8 mouse cellular contexts compared by ENCODE assay signal in the genomic region with DNA sequence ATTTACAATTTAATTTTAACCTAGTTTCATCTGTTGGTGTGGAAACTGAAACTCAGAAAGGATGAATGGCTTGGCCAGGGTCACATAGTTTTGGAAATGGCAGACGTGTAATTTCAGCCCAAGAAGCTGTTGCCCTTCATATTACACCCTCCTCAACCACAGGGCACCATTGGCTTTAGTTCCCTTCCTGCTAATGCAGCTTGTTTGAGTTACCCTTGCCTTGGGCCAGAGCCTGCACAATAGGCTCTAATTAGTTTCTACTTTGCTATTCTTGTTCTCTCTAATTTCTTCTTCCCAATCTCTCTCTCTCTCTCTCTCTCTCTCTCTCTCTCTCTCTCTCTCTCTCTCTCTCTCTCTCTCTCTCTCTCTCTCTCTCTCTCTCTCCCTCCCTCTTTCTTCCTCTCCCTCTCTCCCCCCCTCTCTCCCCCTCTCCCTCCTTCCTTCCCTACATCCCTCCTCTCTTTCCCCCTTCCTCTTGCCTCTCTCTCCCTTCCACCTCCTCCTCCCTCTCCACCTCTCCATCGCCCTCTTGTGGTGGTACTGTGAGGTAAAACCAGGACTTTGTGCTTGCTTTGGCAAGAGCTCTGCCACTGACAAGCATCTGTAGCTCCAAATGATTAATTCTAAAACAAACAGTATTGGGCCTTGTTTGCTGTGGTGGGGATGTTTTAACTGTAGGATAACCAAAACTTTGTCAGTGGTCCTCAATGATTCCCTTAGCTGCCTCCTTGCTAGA. TPM values are rescaled to one million over a fixed set of nuclear protein-coding genes. Genes with fewer than 3 reads are reported as not detected.
DNase-seq lines count a peak whose midpoint lies in the region; ATAC-seq and TF ChIP-seq lines count a peak whose summit lies in the region.

No protein-coding gene starts in this region.

- no peak overlapping the region for H3K9ac ChIP-seq in hindbrain, embryonic 11.5 days (ENCODE audit: low read depth, low read length)
- H3K9ac ChIP-seq in hindbrain, embryonic 12.5 days, result no peak overlapping the region
- H3K9ac ChIP-seq in forebrain, postnatal 0 days, result no peak overlapping the region

- H3K4me1 ChIP-seq in hindbrain, embryonic 11.5 days (replicated peaks; ENCODE audit: control insufficient read depth, insufficient read depth, low read length), result no peaks in the 10 kb centered on the region
- no peaks in the 10 kb centered on the region for H3K4me1 ChIP-seq in hindbrain, embryonic 12.5 days
- H3K4me1 ChIP-seq in cerebellum, adult 2 months (ENCODE audit: control insufficient read depth, insufficient read depth, low read length), result no peaks in the 10 kb centered on the region; the same call in 1 of the 2 replicates
- H3K4me1 ChIP-seq in forebrain, postnatal 0 days (ENCODE audit: insufficient read depth), result no peaks in the 10 kb centered on the region

- H3K36me3 ChIP-seq in hindbrain, embryonic 11.5 days (ENCODE audit: control insufficient read depth, insufficient read depth, low read length), result no peaks in the 10 kb centered on the region
- no peaks in the 10 kb centered on the region for H3K36me3 ChIP-seq in hindbrain, embryonic 12.5 days
- no peaks in the 10 kb centered on the region for H3K36me3 ChIP-seq in forebrain, postnatal 0 days (ENCODE audit: insufficient read depth)

- WGBS in hindbrain, embryonic 11.5 days, result 37% methylated on average over 2 of the region's 2 CpGs
- 28% methylated on average over 2 of the region's 2 CpGs for WGBS in hindbrain, embryonic 12.5 days
- WGBS in cerebellum, adult 2 months, result 31% methylated on average over 2 of the region's 2 CpGs
- WGBS in forebrain, postnatal 0 days, result 12% methylated on average over 2 of the region's 2 CpGs

- no peak overlapping the region for H3K4me3 ChIP-seq in hindbrain, embryonic 11.5 days (ENCODE audit: low read depth, low read length)
- no peak overlapping the region for H3K4me3 ChIP-seq in hindbrain, embryonic 12.5 days
- no peak overlapping the region for H3K4me3 ChIP-seq in cerebellum, adult 2 months (replicated peaks; ENCODE audit: insufficient read depth, low read depth, low read length)
- no peak overlapping the region for H3K4me3 ChIP-seq in forebrain, postnatal 0 days (ENCODE audit: low read depth, low read length)
- H3K4me3 ChIP-seq in layer of hippocampus, adult 2 months, result no peak overlapping the region

- TF ChIP-seq POLR2A in cerebellum, adult 2 months (IDR thresholded peaks at IDR 0.05; ENCODE audit: borderline replicate concordance, insufficient read depth, low read length), result no peak

- H3K4me2 ChIP-seq in hindbrain, embryonic 11.5 days (replicated peaks; ENCODE audit: low read depth, low read length), result no peak overlapping the region
- H3K4me2 ChIP-seq in hindbrain, embryonic 12.5 days (replicated peaks), result no peak overlapping the region
- no peak overlapping the region for H3K4me2 ChIP-seq in forebrain, postnatal 0 days (ENCODE audit: low read depth)

- no peaks in the 10 kb centered on the region for H3K9me3 ChIP-seq in hindbrain, embryonic 11.5 days (ENCODE audit: control insufficient read depth, low read length)
- H3K9me3 ChIP-seq in hindbrain, embryonic 12.5 days (replicated peaks), result no peaks in the 10 kb centered on the region
- no peaks in the 10 kb centered on the region for H3K9me3 ChIP-seq in forebrain, postnatal 0 days (ENCODE audit: low read length)

- H3K27ac ChIP-seq in hindbrain, embryonic 11.5 days (ENCODE audit: low read depth, low read length), result no peak overlapping the region
- no peak overlapping the region for H3K27ac ChIP-seq in hindbrain, embryonic 12.5 days
- H3K27ac ChIP-seq in cerebellum, adult 2 months (ENCODE audit: insufficient read depth, low read length), result no peak overlapping the region
- H3K27ac ChIP-seq in forebrain, postnatal 0 days (ENCODE audit: low read depth, low read length), result no peak overlapping the region
- peak overlapping the region; percentile 53; the same call in 1 of the 2 replicates for H3K27ac ChIP-seq in layer of hippocampus, adult 2 months

- peak; percentile 47; the same call in 1 of the 2 replicates for ATAC-seq in hindbrain, embryonic 11.5 days (ENCODE audit: low FRiP score)
- no peak for ATAC-seq in hindbrain, embryonic 12.5 days (ENCODE audit: low FRiP score)
- peak; percentile 53; the same call in 1 of the 2 replicates for ATAC-seq in forebrain, postnatal 0 days
- peak; percentile 91 for ATAC-seq in megakaryocyte-erythroid progenitor cell, adult 5-6 weeks (replicated peaks; ENCODE audit: low FRiP score, low TSS enrichment, poor library complexity, severe bottlenecking)

- peak; percentile 79 for DNase-seq in hindbrain, embryonic 11.5 days (ENCODE audit: low spot score)
- DNase-seq in ES-CJ7 (ENCODE audit: low read depth, low spot score), result peak; percentile 70
- peak; percentile 56 to 62 for DNase-seq in cerebellum, adult 2 months
- DNase-seq in forebrain, postnatal 0 days, result peak; percentile 61
- DNase-seq in layer of hippocampus, adult 2 months (ENCODE audit: low spot score in 2 of 2), result peak; percentile 69 to 84
- DNase-seq in thymus, postnatal 10 days (ENCODE audit: low spot score in 2 of 2), result peak; percentile 4 to 37

- H3K27me3 ChIP-seq in hindbrain, embryonic 11.5 days (ENCODE audit: control insufficient read depth, insufficient read depth, low read length), result no peaks in the 10 kb centered on the region
- no peaks in the 10 kb centered on the region for H3K27me3 ChIP-seq in hindbrain, embryonic 12.5 days
- no peaks in the 10 kb centered on the region for H3K27me3 ChIP-seq in cerebellum, adult 2 months (ENCODE audit: control insufficient read depth, insufficient read depth, low read length)
- H3K27me3 ChIP-seq in forebrain, postnatal 0 days (ENCODE audit: insufficient read depth, low read length), result no peaks in the 10 kb centered on the region

- TF ChIP-seq CTCF in cerebellum, adult 2 months (IDR thresholded peaks at IDR 0.05; ENCODE audit: borderline replicate concordance, insufficient read depth, low read depth, low read length), result peak; percentile 78
- peak; percentile 78 for TF ChIP-seq CTCF in forebrain, postnatal 0 days (IDR thresholded peaks at IDR 0.05; ENCODE audit: low read depth)
- TF ChIP-seq CTCF in layer of hippocampus, adult 2 months (conservative IDR thresholded peaks at IDR 0.05), result peak; percentile 76

RNA-seq across cellular contexts. Expression of a gene that starts 51.8 kb away (rescaled TPM):
- polyA plus RNA-seq in hindbrain, embryonic 11.5 days (2014; fragmentation: Nextera tagmentation; extraction: Ambion mirVana), result 7.7 and 11.3 TPM in 2 replicates
- polyA plus RNA-seq in hindbrain, embryonic 12.5 days (2016; fragmentation: Nextera tagmentation; extraction: Ambion mirVana), result 7.2 and 8.4 TPM in 2 replicates
- polyA plus RNA-seq in cerebellum, adult 2 months (2012; rRNA removed), result 24.3 and 25.5 TPM in 2 replicates
- total RNA-seq in forebrain, postnatal 0 days (2014; rRNA removed), result 13.9 and 21.3 TPM in 2 replicates
- 4.3 and 5.9 TPM in 2 replicates for polyA plus RNA-seq in forebrain, postnatal 0 days (2015; fragmentation: Nextera tagmentation; extraction: Ambion mirVana)
- total RNA-seq in layer of hippocampus, adult 2 months (2021), result 10 to 100 TPM; 62.8 to 76.8 TPM
- total RNA-seq in megakaryocyte-erythroid progenitor cell, adult 5-6 weeks (2014; fragmentation: Nextera tagmentation), result 0.68 TPM in 1 of 2 replicates, not detected in the other
- total RNA-seq in megakaryocyte-erythroid progenitor cell, adult 5-6 weeks (2017), result not detected in 2 replicates

Comparison
In these comparisons a context has a peak if more than half of its experiments do, and no peak if none do; other contexts are left out.
1. DNase-seq: peak in every context shown above with its lines; median percentile 79 in hindbrain, embryonic 11.5 days; 76 in layer of hippocampus, adult 2 months; 70 in ES-CJ7; 61 in forebrain, postnatal 0 days; 59 in cerebellum, adult 2 months; 20 in thymus, postnatal 10 days.